Mouse (Mus musculus) liver (tissue): ENCODE measurements around the gene Colgalt1.
A peak's percentile ranks its signal among the peaks of the same experiment; 100 is the strongest.

Experiments
- DNase-seq: peaks from one replicate; pipeline ENCODE4 v3.0.0-alpha.2; 2020; ENCODE audit warnings: mixed read lengths

Colgalt1 gene

GRCm38 (mm10) chr8:71591471-71592373 is 19.1 kb upstream of the Colgalt1 start, which contains the start of gene Pgls:
TSS of gene Pgls (plus strand) at chr8:71592176.
- DNase-seq: peak; percentile 96

- DNase-seq: no peak
These were observed 18.2 kb upstream of the Colgalt1 start for GRCm38 (mm10) chr8:71592374-71593170.

GRCm38 (mm10) chr8:71593556-71594323 is 17.1 kb upstream of the Colgalt1 start:
- DNase-seq: no peak

- DNase-seq: no peak
These were observed 16.5 kb upstream of the Colgalt1 start for GRCm38 (mm10) chr8:71594324-71594722.

GRCm38 (mm10) chr8:71595862-71596261 is 14.9 kb upstream of the Colgalt1 start:
- DNase-seq: peak; percentile 89

GRCm38 (mm10) chr8:71596384-71596783 is 14.4 kb upstream of the Colgalt1 start:
- no peak for DNase-seq

GRCm38 (mm10) chr8:71596798-71597197 is 14.0 kb upstream of the Colgalt1 start:
- no peak for DNase-seq

GRCm38 (mm10) chr8:71597451-71597850 is 13.3 kb upstream of the Colgalt1 start, which contains the start of gene Fam129c:
TSS of gene Fam129c (plus strand) at chr8:71597648.
- DNase-seq: no peak

- no peak for DNase-seq
These were observed 12.4 kb upstream of the Colgalt1 start for GRCm38 (mm10) chr8:71598375-71598774.

- DNase-seq: no peak
These were observed 12.0 kb upstream of the Colgalt1 start for GRCm38 (mm10) chr8:71598841-71599240.

- no peak for DNase-seq
These were observed 8.7 kb upstream of the Colgalt1 start for GRCm38 (mm10) chr8:71601939-71602665.

- peak; percentile 69 for DNase-seq
These were observed 8.0 kb upstream of the Colgalt1 start for GRCm38 (mm10) chr8:71602666-71603334.

- no peak for DNase-seq
These were observed 6.8 kb upstream of the Colgalt1 start for GRCm38 (mm10) chr8:71604021-71604420.

- DNase-seq: no peak
These were observed 1.3 kb downstream of the Colgalt1 start for GRCm38 (mm10) chr8:71612141-71612540.

- no peak for DNase-seq
These were observed 2.6 kb downstream of the Colgalt1 start for GRCm38 (mm10) chr8:71613418-71613817.

- no peak for DNase-seq
These were observed 9.0 kb downstream of the Colgalt1 start for GRCm38 (mm10) chr8:71619786-71620185.

GRCm38 (mm10) chr8:71625088-71625487 is 14.3 kb downstream of the Colgalt1 start:
- DNase-seq: no peak

GRCm38 (mm10) chr8:71626753-71627152 is 16.0 kb downstream of the Colgalt1 start:
- no peak for DNase-seq

GRCm38 (mm10) chr8:71627265-71628099 is 16.7 kb downstream of the Colgalt1 start:
- no peak for DNase-seq

- DNase-seq: no peak
These were observed 17.7 kb downstream of the Colgalt1 start for GRCm38 (mm10) chr8:71628396-71629095.
